Mouse (Mus musculus): ENCODE results near the gene Gm20388.

- TF ChIP-seq POLR2A (IDR thresholded peaks at IDR 0.05; ENCODE audit: borderline replicate concordance, extremely low read depth, insufficient read depth, insufficient read length, poor library complexity, severe bottlenecking) (no peak), CTCF (IDR thresholded peaks at IDR 0.05; ENCODE audit: borderline replicate concordance, extremely low read depth, insufficient read depth, insufficient read length) (no peak)
Measured at GRCm38 (mm10) chr8:120479691-120480090, 569.0 kb downstream of the Gm20388 start.

All from brain, embryonic 14.5 days (tissue).